Mouse (Mus musculus): Measurements from ENCODE around the gene Krt84. TPM values are rescaled to one million over a fixed set of nuclear protein-coding genes. Genes with fewer than 3 reads are reported as not detected.
"Not testable (repeated sequence)": the region's sequence is repeated elsewhere in the genome, so short reads cannot be mapped to it uniquely, and the experiment has no call there.

The Krt84 gene
- polyA plus RNA-seq, 1 experiment from 2014 or later: not detected

GRCm38 (mm10) chr15:101537864-101538579 is 5.4 kb upstream of the Krt84 start:
- no peaks in the 10 kb centered on the region for H3K36me3 ChIP-seq
- peaks cover 52% of the 10 kb centered on the region for H3K27me3 ChIP-seq (ENCODE audit: insufficient read depth, poor library complexity, severe bottlenecking)
- H3K4me3 ChIP-seq: no peak overlapping the region
- 36% methylated on average over 7 of the region's 7 CpGs for WGBS
- peaks cover 11% of the 10 kb centered on the region; the same call in 1 of the 2 replicates for H3K4me1 ChIP-seq
- H3K9me3 ChIP-seq: no peaks in the 10 kb centered on the region
- no peak for DNase-seq (ENCODE audit: low spot score)
- no peak overlapping the region for H3K27ac ChIP-seq

- 53% methylated on average over 9 of the region's 9 CpGs for WGBS
- DNase-seq (ENCODE audit: low spot score): no peak
- H3K36me3 ChIP-seq: no peaks in the 10 kb centered on the region
These were observed 3.6 kb upstream of the Krt84 start for GRCm38 (mm10) chr15:101536054-101536850.

GRCm38 (mm10) chr15:101522556-101523232 is 9.9 kb downstream of the Krt84 start:
- no peak for DNase-seq (ENCODE audit: low spot score)
- H3K36me3 ChIP-seq: no peaks in the 10 kb centered on the region
- 69% methylated on average over 4 of the region's 4 CpGs for WGBS
- H3K27me3 ChIP-seq (ENCODE audit: insufficient read depth, poor library complexity, severe bottlenecking): peaks cover 65% of the 10 kb centered on the region
- H3K4me3 ChIP-seq: no peak overlapping the region
- H3K4me1 ChIP-seq: no peaks in the 10 kb centered on the region
- no peaks in the 10 kb centered on the region for H3K9me3 ChIP-seq
- no peak overlapping the region for H3K27ac ChIP-seq

More at GRCm38 (mm10) chr15:101536054-101536850, 3.6 kb upstream of the Krt84 start:
- peaks cover 5% of the 10 kb centered on the region; the same call in 1 of the 2 replicates for H3K4me1 ChIP-seq
- H3K9me3 ChIP-seq: no peaks in the 10 kb centered on the region
- H3K4me3 ChIP-seq: no peak overlapping the region
- no peak overlapping the region for H3K27ac ChIP-seq
- H3K27me3 ChIP-seq (ENCODE audit: insufficient read depth, poor library complexity, severe bottlenecking): peaks cover 48% of the 10 kb centered on the region

GRCm38 (mm10) chr15:101519792-101520191 is 12.8 kb downstream of the Krt84 start:
- H3K36me3 ChIP-seq: no peaks in the 10 kb centered on the region
- no peak overlapping the region for H3K27ac ChIP-seq
- H3K9me3 ChIP-seq: no peaks in the 10 kb centered on the region
- H3K4me1 ChIP-seq: no peaks in the 10 kb centered on the region
- no peak overlapping the region for H3K4me3 ChIP-seq
- no peak for DNase-seq (ENCODE audit: low spot score)
- H3K27me3 ChIP-seq (ENCODE audit: insufficient read depth, poor library complexity, severe bottlenecking): peaks cover 38% of the 10 kb centered on the region
- 13% methylated on average over 2 of the region's 2 CpGs for WGBS

- H3K27ac ChIP-seq; H3K4me3 ChIP-seq; H3K36me3 ChIP-seq; H3K4me1 ChIP-seq; H3K9me3 ChIP-seq; DNase-seq (ENCODE audit: low spot score): not testable (repeated sequence)
- peaks cover 29% of the 10 kb centered on the region for H3K27me3 ChIP-seq (ENCODE audit: insufficient read depth, poor library complexity, severe bottlenecking)
- WGBS: 71% methylated on average over 2 of the region's 2 CpGs
These were observed 15.5 kb downstream of the Krt84 start, which contains the start of gene Gm49425 for GRCm38 (mm10) chr15:101517161-101517560. TSS of gene Gm49425 (minus strand) at chr15:101517261.

GRCm38 (mm10) chr15:101508247-101508646 is 24.4 kb downstream of the Krt84 start:
- no peak overlapping the region for H3K27ac ChIP-seq
- no peaks in the 10 kb centered on the region for H3K9me3 ChIP-seq
- no peak for DNase-seq (ENCODE audit: low spot score)
- 0 out of 2 replicates have a peak, but pooled peaks cover 4% of the 10 kb centered on the region for H3K27me3 ChIP-seq (ENCODE audit: insufficient read depth, poor library complexity, severe bottlenecking)
- peaks cover 9% of the 10 kb centered on the region for H3K4me1 ChIP-seq
- WGBS: 80% methylated on average over 9 of the region's 9 CpGs
- no peak overlapping the region for H3K4me3 ChIP-seq
- H3K36me3 ChIP-seq: no peaks in the 10 kb centered on the region

GRCm38 (mm10) chr15:101506896-101507758 is 25.5 kb downstream of the Krt84 start:
- Histone ChIP-seq H3K27me3 (ENCODE audit: insufficient read depth, poor library complexity, severe bottlenecking) (peaks cover 14% of the 10 kb centered on the region; the same call in 1 of the 2 replicates), H3K4me1 (peaks cover 9% of the 10 kb centered on the region), H3K4me3 (no peak overlapping the region), H3K9me3 (no peaks in the 10 kb centered on the region), H3K27ac (no peak overlapping the region), H3K36me3 (no peaks in the 10 kb centered on the region)
- 47% methylated on average over 14 of the region's 14 CpGs for WGBS
- no peak for DNase-seq (ENCODE audit: low spot score)

DNA sequence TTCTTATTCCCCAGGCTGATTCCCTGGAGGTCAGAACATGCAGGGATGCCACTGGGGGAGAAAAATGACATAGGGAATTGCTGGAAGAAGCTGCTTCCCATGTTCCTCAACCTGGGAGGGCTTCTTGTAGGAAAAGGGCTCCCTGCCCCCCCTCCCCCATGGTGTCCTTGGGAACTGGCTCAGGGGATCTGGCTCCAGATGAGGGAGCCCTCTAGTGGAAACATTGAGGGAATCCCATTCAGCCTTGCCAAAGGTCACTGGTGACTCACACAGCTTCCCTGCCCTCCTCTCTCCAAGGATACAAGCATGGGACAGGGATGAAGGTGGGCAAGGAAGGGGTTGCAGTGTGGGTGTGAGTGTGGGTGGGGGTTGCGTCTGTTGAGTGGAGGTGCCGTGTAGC is 35.4 kb downstream of the Krt84 start:
- Histone ChIP-seq H3K9me3 (no peaks in the 10 kb centered on the region), H3K27ac (no peak overlapping the region), H3K4me1 (peaks cover 10% of the 10 kb centered on the region), H3K27me3 (ENCODE audit: insufficient read depth, poor library complexity, severe bottlenecking) (peaks cover 8% of the 10 kb centered on the region; the same call in 1 of the 2 replicates), H3K36me3 (no peaks in the 10 kb centered on the region), H3K4me3 (no peak overlapping the region)
- 51% methylated on average over 2 of the region's 2 CpGs for WGBS
- no peak for DNase-seq (ENCODE audit: low spot score)

DNA sequence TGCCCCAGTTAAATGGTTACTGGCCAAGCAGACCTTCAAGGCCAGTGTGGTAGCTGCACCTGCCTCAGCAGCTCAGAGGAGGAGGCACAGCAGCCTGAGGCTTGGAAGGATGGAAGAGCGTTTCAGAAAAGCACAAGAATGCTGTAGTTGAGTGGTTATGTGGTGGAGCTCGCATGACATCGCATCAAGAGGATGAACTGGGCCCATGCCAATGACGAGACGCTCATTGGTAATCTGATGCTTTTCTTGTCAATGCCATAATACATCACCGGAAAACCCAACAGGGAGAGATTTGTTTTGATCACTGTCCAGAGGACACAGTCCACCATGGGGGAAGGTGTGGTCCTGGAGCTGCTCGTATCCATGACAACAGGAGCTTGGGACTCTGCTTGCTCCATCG is 37.4 kb downstream of the Krt84 start:
- H3K9me3 ChIP-seq: no peaks in the 10 kb centered on the region
- peaks cover 10% of the 10 kb centered on the region for H3K4me1 ChIP-seq
- H3K4me3 ChIP-seq: no peak overlapping the region
- H3K27ac ChIP-seq: no peak overlapping the region
- DNase-seq (ENCODE audit: low spot score): no peak
- H3K27me3 ChIP-seq (ENCODE audit: insufficient read depth, poor library complexity, severe bottlenecking): no peaks in the 10 kb centered on the region
- H3K36me3 ChIP-seq: no peaks in the 10 kb centered on the region
- 89% methylated on average over 8 of the region's 8 CpGs for WGBS

DNA sequence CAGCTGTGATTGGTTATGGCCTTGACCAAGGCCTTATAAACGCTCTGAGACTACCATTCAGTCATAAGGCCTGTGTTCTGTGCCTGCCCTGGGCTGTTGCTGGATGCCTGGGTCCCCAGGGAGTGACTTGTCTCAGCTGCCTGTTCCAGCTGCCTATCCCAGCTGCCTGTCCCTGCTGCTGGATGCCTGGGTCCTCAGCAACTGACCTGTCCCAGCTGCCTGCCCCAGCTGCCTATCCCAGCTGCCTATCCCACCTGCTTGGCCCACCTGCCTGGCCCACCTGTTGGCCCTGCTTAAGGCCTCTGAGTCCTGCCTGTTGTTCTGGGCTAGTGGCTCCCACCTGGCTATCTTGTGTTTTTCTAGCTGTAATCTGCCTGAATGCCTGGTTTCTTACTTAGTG is 38.4 kb downstream of the Krt84 start:
- Histone ChIP-seq H3K4me1 (peaks cover 10% of the 10 kb centered on the region), H3K4me3 (no peak overlapping the region), H3K27me3 (ENCODE audit: insufficient read depth, poor library complexity, severe bottlenecking) (0 out of 2 replicates have a peak, but pooled peaks cover 10% of the 10 kb centered on the region), H3K9me3 (no peaks in the 10 kb centered on the region), H3K27ac (no peak overlapping the region), H3K36me3 (no peaks in the 10 kb centered on the region)
- 74% methylated on average over 1 of the region's 1 CpGs for WGBS
- DNase-seq (ENCODE audit: low spot score): no peak

DNA sequence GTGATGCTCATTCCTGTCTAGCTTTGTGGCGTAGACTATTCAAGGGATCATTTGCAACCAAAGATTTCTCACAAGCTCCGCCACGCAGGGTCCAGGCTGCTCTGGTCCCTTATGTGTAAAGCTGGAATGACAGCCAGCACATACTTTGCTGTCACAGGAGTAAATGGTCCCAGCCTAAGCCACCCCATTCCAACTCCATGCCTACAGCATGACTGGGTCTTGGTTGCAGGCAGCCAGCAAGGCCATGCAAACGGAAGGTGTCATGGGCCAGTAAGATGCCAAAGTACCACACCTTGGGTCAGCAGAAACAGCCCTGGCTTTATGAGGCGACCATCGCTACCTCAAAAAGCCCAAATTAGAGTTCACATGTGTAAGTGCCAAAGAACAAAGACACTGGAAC is 38.9 kb downstream of the Krt84 start:
- H3K9me3 ChIP-seq: no peaks in the 10 kb centered on the region
- no peak for DNase-seq (ENCODE audit: low spot score)
- no peak overlapping the region for H3K4me3 ChIP-seq
- H3K4me1 ChIP-seq: peaks cover 10% of the 10 kb centered on the region
- 0 out of 2 replicates have a peak, but pooled peaks cover 10% of the 10 kb centered on the region for H3K27me3 ChIP-seq (ENCODE audit: insufficient read depth, poor library complexity, severe bottlenecking)
- no peaks in the 10 kb centered on the region for H3K36me3 ChIP-seq
- 86% methylated on average over 6 of the region's 6 CpGs for WGBS
- no peak overlapping the region for H3K27ac ChIP-seq

- H3K9me3 ChIP-seq: no peaks in the 10 kb centered on the region
- H3K27me3 ChIP-seq (ENCODE audit: insufficient read depth, poor library complexity, severe bottlenecking): 0 out of 2 replicates have a peak, but pooled peaks cover 16% of the 10 kb centered on the region
- no peak for DNase-seq (ENCODE audit: low spot score)
- WGBS: 42% methylated on average over 8 of the region's 8 CpGs
- H3K4me1 ChIP-seq: peaks cover 10% of the 10 kb centered on the region
- no peaks in the 10 kb centered on the region for H3K36me3 ChIP-seq
- no peak overlapping the region for H3K4me3 ChIP-seq
- no peak overlapping the region for H3K27ac ChIP-seq
These were observed 39.9 kb downstream of the Krt84 start for GRCm38 (mm10) chr15:101492718-101493117.

All from heart, embryonic 10.5 days (tissue).